Mouse (Mus musculus) adrenal gland, adult 8-10 months (tissue): ENCODE results near the gene Herc6. TPM values are rescaled to one million over a fixed set of nuclear protein-coding genes. Genes with fewer than 3 reads are reported as not detected.

Source experiments
- DNase-seq: peaks from one replicate; pipeline ENCODE4 v3.0.0; 2022
- total RNA-seq, 4 experiments: library from RNA; stranded (reverse); gene quantifications; 2 replicates each; pipeline ENCODE4 v1.2.4; 2022

Gene Herc6
- total RNA-seq, 4 experiments from 2014 or later: 14.2 to 25.0 (median 21.4) TPM

DNA sequence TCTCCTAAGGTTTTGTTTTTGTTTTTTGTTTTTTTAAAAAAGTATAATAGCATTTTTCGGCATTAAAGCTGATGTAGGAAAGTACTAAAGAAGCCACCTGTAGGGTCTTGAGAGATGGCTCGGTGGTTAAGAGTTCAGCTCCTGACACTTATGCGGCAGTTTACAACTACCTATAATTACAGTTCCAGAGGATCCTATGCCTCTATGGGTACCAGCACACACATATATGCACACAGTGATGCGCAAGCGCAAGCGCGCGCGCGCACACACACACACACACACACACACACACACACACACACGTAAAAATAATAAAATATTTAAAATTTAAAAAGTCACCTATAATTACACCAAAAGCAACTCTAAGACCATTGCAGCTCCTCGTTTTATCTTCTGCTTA is 795 bp downstream of the Herc6 start:
- no peak for DNase-seq

GRCm38 (mm10) chr6:57582356-57582755 is 1.6 kb downstream of the Herc6 start:
- DNase-seq: no peak

- no peak for DNase-seq
These were observed 24.9 kb downstream of the Herc6 start for GRCm38 (mm10) chr6:57605546-57606307.

- no peak for DNase-seq
These were observed 27.2 kb downstream of the Herc6 start for GRCm38 (mm10) chr6:57607999-57608398.

GRCm38 (mm10) chr6:57609631-57610030 is 28.8 kb downstream of the Herc6 start:
- no peak for DNase-seq

GRCm38 (mm10) chr6:57615788-57616187 is 35.0 kb downstream of the Herc6 start:
- DNase-seq: no peak

DNA sequence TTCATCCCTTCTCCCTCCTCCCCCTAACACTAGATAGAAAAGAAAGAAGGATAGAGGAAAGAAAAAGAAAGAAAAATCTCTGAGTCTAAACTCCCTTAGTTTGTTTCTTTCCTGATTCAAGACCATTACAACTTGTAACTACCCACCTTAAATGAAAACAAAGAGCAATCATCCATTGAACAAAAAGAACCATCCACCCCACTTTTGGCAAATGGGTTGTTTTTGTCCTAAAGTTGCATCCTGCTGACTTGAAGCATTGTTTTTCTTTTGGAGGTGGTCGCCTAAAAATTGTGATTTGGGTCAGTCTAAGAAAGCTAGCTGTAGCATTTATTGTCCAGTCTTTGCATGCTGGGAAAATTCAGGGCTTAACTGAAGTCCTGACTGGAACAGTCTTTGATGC is 58.7 kb downstream of the Herc6 start:
- DNase-seq: no peak

GRCm38 (mm10) chr6:57641789-57642188 is 61.0 kb downstream of the Herc6 start:
- DNase-seq: peak; percentile 36

GRCm38 (mm10) chr6:57647256-57647655 is 66.5 kb downstream of the Herc6 start:
- no peak for DNase-seq

- DNase-seq: no peak
These were observed 80.5 kb downstream of the Herc6 start for GRCm38 (mm10) chr6:57661295-57661694.

DNA sequence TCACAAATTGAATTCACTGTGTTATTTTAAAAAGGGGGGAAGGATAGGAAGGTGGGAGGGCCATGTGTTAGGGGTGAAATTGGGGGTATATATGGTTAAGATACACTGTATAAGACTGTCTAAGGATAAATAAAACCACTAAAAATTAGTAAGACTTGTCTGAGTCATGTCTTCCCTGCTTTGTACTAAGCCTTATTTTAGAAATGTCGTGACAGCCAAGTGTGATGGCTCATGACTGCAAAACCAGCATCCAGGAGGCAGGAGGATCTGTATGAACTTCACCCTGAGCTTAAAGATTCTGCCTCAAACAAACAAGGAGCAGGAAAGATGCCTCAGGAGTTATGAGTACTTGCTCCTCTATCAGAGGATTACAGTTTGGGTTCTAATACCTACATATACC is 103.4 kb downstream of the Herc6 start:
- DNase-seq: no peak

DNA sequence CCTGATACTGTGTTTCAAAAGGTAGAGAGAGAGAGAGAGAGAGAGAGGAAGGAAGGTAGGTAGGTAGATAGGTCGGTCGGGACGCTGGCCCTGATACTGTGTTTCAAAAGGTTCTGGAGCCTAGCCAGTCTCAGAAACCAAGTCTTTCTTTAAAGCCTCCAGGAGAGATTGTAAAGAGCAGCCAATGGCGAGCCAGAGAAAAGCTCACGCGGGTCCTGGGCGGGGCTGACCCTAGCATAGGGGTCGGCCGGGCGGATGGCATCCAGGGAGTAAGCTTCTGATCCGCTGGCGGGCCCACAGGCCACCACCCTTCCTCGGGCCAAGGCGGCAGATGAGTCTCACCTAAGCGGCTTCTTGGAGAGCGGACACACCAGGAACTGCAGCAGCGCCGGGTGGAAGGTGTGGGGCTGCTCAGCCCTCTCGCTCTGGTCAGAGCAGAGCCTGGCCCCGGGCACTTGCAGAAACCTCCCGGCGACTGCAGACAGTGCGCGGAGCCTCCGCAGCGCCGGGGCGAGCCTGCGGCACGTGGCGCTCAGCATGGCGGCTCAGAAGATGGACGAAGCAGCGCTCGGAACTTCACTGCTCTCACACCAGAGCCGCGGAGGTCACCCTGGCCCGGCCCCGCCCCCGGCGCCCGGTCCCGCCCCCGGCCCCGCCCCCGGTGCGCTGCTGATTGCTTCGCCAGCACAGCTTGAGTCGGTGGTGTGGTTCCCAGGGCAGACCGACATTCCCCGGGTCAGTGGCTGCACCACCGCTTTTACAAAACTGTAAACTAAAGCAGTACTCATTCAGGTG is 110.9 kb downstream of the Herc6 start, which contains the start of gene Pyurf:
Pyurf (minus strand) TSS at position 612 of the 795 bp plus-strand sequence.
- DNase-seq: peak; percentile 88

DNA sequence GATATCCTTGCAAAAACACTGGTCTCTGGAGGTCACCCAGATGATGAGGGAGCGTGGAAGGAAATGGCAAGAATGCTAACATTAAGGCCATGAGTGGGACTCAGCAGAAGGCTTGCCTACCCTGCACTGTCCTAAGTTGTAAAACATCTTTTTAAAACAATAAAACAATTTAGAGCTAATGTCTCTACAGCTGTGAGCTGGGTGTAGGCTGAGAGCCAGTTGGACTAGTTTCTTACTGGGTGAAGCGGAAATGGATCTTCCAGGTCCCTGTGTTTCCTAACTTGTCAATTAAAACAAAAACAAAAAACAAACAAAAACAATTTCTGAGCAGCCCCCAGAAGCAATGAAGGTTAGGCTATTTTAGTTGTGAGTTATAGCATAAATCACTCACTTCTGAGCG is 112.3 kb downstream of the Herc6 start:
- DNase-seq: no peak

DNA sequence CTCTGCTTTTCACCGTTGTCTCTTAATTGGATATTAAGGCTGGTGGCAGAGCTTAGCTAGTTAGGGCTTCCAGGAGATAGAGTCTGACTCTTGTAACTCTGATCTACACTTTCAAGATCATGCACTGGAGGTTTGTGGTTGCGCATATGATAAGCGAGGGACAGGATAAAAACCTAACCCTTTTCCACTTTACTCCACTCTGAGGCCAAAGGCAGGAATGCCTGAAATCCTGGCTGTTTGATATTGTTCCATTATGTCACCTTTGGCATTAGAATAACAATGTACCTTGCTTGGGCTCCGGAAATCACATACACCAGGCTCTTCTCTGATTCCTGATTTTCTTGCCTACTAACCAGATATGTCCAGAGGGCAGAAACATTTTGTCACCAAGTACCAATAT is 120.9 kb downstream of the Herc6 start:
- no peak for DNase-seq

DNA sequence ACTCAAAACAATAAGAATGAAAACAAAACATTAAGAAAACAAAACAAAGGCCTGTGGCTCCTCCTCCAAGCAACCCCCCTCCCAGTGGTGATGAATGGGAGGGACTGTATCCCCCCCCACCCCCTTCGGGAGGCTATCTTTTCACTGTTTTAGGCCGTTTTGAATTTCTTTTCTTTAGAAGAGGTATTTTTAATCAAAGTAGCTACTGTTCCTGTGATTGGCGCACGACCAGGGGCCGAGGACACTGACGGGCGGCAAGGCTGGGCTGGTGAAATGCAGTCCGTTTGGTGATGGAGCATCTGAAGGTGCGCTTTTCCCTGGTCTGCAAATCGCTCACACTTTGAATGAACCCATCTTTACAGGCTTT is 121.6 kb downstream of the Herc6 start, which contains the start of gene Lancl2:
Lancl2 (plus strand) TSS at position 165 of the 367 bp plus-strand sequence.
- peak; percentile 12 for DNase-seq

- DNase-seq: peak; percentile 95
These were observed 122.1 kb downstream of the Herc6 start for GRCm38 (mm10) chr6:57702743-57703499.

GRCm38 (mm10) chr6:57703703-57704102 is 122.9 kb downstream of the Herc6 start:
- DNase-seq: no peak

DNA sequence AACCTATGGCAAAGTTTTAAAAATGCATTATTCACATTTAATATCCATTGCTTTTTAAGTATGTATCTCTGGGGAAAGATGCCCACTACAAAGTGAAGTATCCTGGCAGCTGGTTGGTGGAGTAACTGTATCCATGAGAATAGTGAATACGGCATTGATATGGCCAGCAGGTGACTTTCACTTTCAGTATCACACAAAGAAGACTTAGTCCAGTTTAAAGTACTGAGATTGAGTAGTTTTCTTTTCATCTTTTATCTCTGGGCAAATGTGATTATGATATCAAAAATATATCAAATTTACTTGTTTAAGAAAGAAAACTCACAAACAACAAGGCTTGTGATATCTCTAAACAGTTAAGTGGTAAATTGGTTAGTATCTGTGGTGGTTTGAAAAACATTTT is 125.9 kb downstream of the Herc6 start:
- DNase-seq: no peak

DNA sequence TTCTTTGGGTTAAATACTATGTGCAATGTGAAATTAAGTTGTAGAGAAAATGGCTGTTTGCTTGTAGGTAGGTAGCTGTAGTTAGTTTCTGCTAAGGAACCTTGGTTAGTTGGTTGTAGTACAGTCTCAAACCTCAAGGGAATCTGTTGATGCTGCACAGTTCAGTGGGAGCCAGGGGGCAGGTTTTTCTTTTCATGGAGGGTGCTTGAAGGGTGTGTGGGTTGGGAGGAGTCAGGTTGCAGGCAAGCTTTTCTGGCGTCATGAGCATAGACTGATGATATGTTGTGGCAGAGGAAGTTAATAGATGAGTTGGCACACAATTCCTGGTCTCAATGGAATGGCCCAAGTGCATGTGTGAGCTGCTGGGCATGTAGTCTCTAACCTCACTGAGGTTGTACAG is 130.9 kb downstream of the Herc6 start:
- no peak for DNase-seq
